Mouse (Mus musculus) brown adipose tissue, adult 24 weeks (tissue): ENCODE measurements at regions not wholly inside any gene's neighbourhood (a gene's known extent, or its start where the extent isn't known, plus 50 kb on each side); places are given as distances from the start of the nearest gene placed in this dataset.

ENCODE experiments used
- H3K27ac ChIP-seq: fragments of 200-500 bp; replicated peaks from 2 replicates; pipeline ENCODE4 v1.5.1; 2012; ENCODE audit warnings: low read depth, mild to moderate bottlenecking, low read length
- H3K4me1 ChIP-seq: fragments of 200-500 bp; 2 replicates; pipeline ENCODE4 v1.6.1; 2012; ENCODE audit warnings: low read length, mixed read lengths; ENCODE audit not compliant: control insufficient read depth, insufficient read depth, insufficient read length
- H3K4me3 ChIP-seq: fragments of 200-500 bp; 2 replicates; pipeline ENCODE4 v1.5.1; 2012; ENCODE audit warnings: low read depth, mild to moderate bottlenecking, low read length, moderate library complexity; ENCODE audit not compliant: insufficient read depth

DNA sequence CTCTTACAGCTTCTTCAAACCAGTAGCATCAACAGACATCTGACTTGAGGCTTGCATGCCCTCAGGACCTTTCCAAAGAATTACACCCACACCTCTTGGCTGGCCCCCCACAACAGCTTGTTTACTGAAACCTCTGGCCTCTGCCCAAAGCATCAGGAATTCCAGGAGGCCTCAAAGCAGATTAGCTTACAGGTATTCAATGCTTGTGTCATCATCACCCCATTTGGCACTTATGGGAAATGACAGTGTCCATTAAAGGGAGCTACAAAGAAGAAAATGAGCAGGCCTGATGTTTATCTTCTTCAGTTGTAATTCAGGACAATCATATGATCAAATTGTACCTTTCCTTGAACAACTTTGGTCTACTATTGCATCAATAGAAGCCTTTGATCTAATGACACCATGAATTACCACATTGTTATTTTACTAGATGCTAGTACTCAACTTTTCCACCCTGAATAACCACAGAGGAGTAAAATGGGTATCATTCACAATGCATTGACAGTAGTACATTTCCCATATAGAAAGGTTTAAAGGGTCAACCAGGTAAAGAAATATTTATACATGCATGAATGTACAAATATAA, 147.1 kb upstream of the Ahr start:
- no peak overlapping the region for H3K4me3 ChIP-seq
- H3K27ac ChIP-seq: no peak overlapping the region
- no peaks in the 10 kb centered on the region for H3K4me1 ChIP-seq

DNA sequence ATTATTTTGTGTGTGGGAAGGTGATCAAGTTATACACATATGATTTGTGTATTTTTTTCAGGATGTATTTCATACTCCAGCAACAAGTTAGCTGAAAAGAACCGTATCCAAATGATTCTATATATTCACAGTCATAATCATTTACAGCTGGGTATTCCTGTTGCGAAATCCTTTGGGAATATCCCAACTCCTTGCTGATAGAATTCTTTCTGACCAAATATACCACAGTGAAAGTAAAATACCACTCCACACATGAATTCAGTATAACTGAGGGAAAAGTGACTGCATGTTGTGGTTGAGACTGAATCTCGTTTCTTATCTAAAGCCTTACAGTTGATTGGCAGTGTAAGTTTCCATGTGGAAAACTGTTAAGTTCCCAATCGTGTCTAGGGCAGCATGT, 145.1 kb upstream of the Ahr start:
- no peak overlapping the region for H3K27ac ChIP-seq
- H3K4me1 ChIP-seq: no peaks in the 10 kb centered on the region
- H3K4me3 ChIP-seq: no peak overlapping the region

DNA sequence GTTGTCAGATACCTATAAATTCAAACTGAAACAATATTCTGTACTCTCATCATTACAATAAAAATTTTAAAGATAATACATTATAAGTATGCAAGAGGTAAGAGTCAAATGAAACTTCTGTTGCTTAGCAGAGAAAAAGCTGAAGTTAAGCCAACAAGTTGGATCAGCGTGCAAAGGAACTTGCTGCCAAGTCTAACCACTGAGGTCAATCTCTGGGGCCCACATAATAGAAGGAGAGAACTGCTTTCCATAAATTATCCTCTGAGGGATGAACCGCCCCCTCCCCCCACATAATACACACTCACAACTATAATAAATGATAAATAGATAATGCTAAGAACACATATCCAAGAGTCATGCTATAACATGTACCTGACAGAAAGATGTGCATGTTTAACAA, 144.2 kb upstream of the Ahr start:
- Histone ChIP-seq H3K27ac (no peak overlapping the region), H3K4me1 (no peaks in the 10 kb centered on the region), H3K4me3 (no peak overlapping the region)

GRCm38 (mm10) chr12:35674487-35674886, 139.6 kb upstream of the Ahr start:
- no peak overlapping the region for H3K4me3 ChIP-seq
- H3K27ac ChIP-seq: no peak overlapping the region
- H3K4me1 ChIP-seq: peaks cover 5% of the 10 kb centered on the region

DNA sequence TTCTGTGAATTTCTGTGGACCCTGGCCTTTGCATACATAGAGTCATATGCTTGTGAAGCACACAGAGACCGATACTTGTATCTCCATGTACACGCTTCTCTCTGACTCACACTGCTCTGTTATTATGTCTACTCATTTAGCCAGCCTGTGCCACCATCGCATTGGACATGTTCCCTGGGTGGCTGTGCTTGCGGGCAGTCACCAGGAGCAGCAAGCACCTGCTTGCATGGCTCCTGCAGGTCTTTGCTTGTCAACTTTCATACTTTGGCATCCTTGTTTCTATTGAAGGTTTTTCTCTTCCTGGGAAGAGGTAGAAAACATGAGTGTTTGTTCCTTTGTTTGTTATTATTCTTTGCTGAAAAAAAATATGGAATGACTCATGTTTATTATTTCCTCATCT, 136.1 kb upstream of the Ahr start:
- H3K27ac ChIP-seq: no peak overlapping the region
- peaks cover 5% of the 10 kb centered on the region for H3K4me1 ChIP-seq
- no peak overlapping the region for H3K4me3 ChIP-seq

GRCm38 (mm10) chr12:35668716-35669115, 133.9 kb upstream of the Ahr start:
- Histone ChIP-seq H3K4me1 (peaks cover 5% of the 10 kb centered on the region), H3K27ac (no peak overlapping the region), H3K4me3 (no peak overlapping the region)

DNA sequence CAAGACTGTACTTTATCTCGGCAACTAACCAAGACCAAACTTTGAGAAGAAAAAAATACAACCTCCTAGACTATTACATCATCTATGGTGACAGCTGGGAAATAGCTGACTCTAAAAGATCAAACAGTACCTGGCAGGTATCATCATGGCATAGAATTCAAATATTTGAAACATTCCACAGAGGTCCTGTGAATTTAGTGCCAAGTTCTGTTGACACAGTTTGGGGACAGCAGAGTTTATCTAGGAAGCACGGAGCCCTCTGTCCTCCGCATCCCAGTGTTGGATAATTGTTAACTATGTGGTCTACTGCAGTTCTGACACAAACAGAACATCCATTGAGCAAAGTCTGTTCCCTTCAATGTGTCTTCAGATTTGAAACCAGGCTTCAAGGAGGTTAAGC, 132.9 kb upstream of the Ahr start:
- Histone ChIP-seq H3K27ac (no peak overlapping the region), H3K4me1 (peaks cover 5% of the 10 kb centered on the region), H3K4me3 (no peak overlapping the region)

- no peak overlapping the region for H3K27ac ChIP-seq
- H3K4me1 ChIP-seq: peaks cover 5% of the 10 kb centered on the region
- H3K4me3 ChIP-seq: no peak overlapping the region
These were observed 132.4 kb upstream of the Ahr start for GRCm38 (mm10) chr12:35667218-35667617.

- Histone ChIP-seq H3K4me3 (no peak overlapping the region), H3K27ac (no peak overlapping the region), H3K4me1 (peaks cover 3% of the 10 kb centered on the region; the same call in 1 of the 2 replicates)
These were observed 131.2 kb upstream of the Ahr start for GRCm38 (mm10) chr12:35666062-35666461.

- no peaks in the 10 kb centered on the region for H3K4me1 ChIP-seq
- H3K27ac ChIP-seq: no peak overlapping the region
- H3K4me3 ChIP-seq: no peak overlapping the region
These were observed 128.2 kb upstream of the Ahr start for GRCm38 (mm10) chr12:35663062-35663461.

DNA sequence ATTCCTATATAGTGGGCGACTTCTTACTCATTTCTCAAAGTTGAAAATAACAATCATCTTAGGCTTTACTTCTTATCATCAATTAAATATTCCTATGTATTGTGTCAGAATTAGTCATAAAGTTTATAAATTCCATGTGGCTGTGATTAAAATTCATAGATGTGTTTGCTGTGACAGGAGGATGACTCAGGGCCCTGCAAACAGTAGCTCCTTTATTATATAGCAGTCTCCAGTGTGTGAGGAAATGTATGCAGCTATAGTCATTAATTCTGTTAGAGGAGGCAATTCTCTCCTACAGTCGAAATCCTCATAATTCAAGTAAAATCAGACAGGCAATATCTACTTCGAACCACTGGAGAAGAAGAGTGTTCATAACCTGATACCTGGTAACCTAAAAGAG, 121.7 kb upstream of the Ahr start:
- no peaks in the 10 kb centered on the region for H3K4me1 ChIP-seq
- H3K4me3 ChIP-seq: no peak overlapping the region
- no peak overlapping the region for H3K27ac ChIP-seq

DNA sequence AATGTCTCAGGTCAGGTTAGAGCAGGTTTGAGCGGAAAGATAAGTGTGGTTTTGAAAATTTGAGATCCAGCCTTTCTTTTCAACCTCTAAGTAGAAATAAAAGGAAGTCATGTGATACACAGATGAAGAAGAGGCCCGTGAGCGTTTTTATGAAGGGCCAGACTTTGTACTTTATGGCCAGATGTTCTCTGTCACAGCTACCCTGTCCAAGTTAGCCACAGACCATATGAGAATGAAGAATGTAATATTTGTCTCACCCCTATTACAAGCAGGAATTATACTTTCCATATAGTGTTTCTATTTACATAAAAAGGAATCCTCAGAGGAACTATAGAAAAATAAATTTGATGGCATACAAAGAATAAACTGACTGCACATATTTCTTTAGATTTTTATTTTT, 114.9 kb upstream of the Ahr start:
- Histone ChIP-seq H3K27ac (no peak overlapping the region), H3K4me1 (no peaks in the 10 kb centered on the region), H3K4me3 (no peak overlapping the region)

GRCm38 (mm10) chr12:35642473-35642872, 107.6 kb upstream of the Ahr start:
- Histone ChIP-seq H3K4me1 (no peaks in the 10 kb centered on the region), H3K27ac (no peak overlapping the region), H3K4me3 (no peak overlapping the region)

DNA sequence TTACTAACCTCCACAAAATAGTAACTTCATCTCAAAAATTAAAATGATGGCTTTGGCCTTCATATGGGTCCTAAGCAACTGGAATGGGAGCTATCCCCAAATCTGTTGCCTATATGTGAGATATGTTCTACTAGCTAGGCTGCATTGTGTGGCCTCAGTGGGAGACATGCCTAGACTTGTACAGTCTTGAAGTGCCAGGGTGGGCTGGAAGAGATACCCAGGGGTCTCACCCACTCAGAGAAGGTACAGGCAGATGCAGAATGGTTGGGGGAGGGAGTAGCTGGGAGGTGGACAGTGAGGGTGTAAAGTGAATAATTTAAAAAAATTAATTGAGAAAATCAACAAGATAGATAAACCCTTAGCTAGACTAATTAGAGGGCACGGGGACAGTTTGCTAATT, 106.9 kb upstream of the Ahr start:
- H3K27ac ChIP-seq: no peak overlapping the region
- no peaks in the 10 kb centered on the region for H3K4me1 ChIP-seq
- H3K4me3 ChIP-seq: no peak overlapping the region

GRCm38 (mm10) chr12:35640911-35641345, 106.1 kb upstream of the Ahr start:
- Histone ChIP-seq H3K27ac (no peak overlapping the region), H3K4me1 (no peaks in the 10 kb centered on the region), H3K4me3 (no peak overlapping the region)

- H3K4me3 ChIP-seq: no peak overlapping the region
- no peaks in the 10 kb centered on the region for H3K4me1 ChIP-seq
- H3K27ac ChIP-seq: no peak overlapping the region
These were observed 88.6 kb upstream of the Ahr start for GRCm38 (mm10) chr12:35623484-35623883.

DNA sequence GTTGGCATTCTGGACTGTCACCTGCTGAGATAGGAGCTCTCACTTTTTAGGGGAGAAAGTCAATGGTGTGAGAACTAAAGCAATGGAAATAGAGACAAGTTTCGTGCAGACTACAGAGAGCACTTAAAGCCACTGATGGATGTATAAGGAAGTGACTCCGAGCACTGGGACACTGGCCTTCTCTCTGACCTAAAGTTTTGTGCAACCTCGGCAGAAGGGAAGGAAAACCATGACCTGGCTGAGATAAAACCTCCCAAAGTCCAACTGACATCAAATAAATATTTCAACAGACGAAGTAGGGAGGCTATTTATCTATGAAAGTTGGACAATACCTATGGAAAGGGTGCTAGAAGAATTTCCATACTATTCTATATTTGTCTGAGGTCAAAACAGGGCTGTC, 80.0 kb upstream of the Ahr start:
- H3K4me1 ChIP-seq: no peaks in the 10 kb centered on the region
- H3K27ac ChIP-seq: no peak overlapping the region
- no peak overlapping the region for H3K4me3 ChIP-seq
